Mouse (Mus musculus): ENCODE results near the gene Iqce. TPM values are rescaled to one million over a fixed set of nuclear protein-coding genes. Genes with fewer than 3 reads are reported as not detected.

Gene Iqce
- polyA plus RNA-seq (2015; fragmentation: Nextera tagmentation; extraction: Ambion mirVana): 8.2 and 8.8 TPM in 2 replicates

GRCm38 (mm10) chr5:140702103-140702513, at the start of gene Iqce:
TSS of gene Iqce (minus strand) at chr5:140702378.

GRCm38 (mm10) chr5:140723822-140724221, 21.6 kb upstream of the Iqce start, which contains the start of gene Amz1:
TSS of gene Amz1 (plus strand) at chr5:140724127.

GRCm38 (mm10) chr5:140704378-140705251, 2.4 kb upstream of the Iqce start, which contains the start of gene Brat1:
TSS of gene Brat1 (plus strand) at chr5:140705011.

GRCm38 (mm10) chr5:140648519-140649100, 53.6 kb downstream of the Iqce start, which contains the start of gene Ttyh3:
TSS of gene Ttyh3 (minus strand) at chr5:140649031.

Other genes starting within 250 kb of the Iqce start
- gene Chst12, start 196.8 kb downstream of the Iqce start, polyA plus RNA-seq (2015; fragmentation: Nextera tagmentation; extraction: Ambion mirVana): 88.0 and 102 TPM in 2 replicates
- gene Grifin, start 137.3 kb downstream of the Iqce start, polyA plus RNA-seq (2015; fragmentation: Nextera tagmentation; extraction: Ambion mirVana): not detected in 2 replicates
- gene Lfng, start 95.1 kb downstream of the Iqce start, polyA plus RNA-seq (2015; fragmentation: Nextera tagmentation; extraction: Ambion mirVana): 12.0 and 13.2 TPM in 2 replicates
- 9.3 and 10.2 TPM in 2 replicates for gene Ttyh3, start 53.3 kb downstream of the Iqce start, polyA plus RNA-seq (2015; fragmentation: Nextera tagmentation; extraction: Ambion mirVana)
- gene Brat1, start 2.6 kb upstream of the Iqce start, polyA plus RNA-seq (2015; fragmentation: Nextera tagmentation; extraction: Ambion mirVana): 10.0 and 12.9 TPM in 2 replicates
- gene Amz1, start 21.7 kb upstream of the Iqce start, polyA plus RNA-seq (2015; fragmentation: Nextera tagmentation; extraction: Ambion mirVana): 0.56 and 0.61 TPM in 2 replicates
- 19.0 and 24.4 TPM in 2 replicates for gene Gna12, start 128.1 kb upstream of the Iqce start, polyA plus RNA-seq (2015; fragmentation: Nextera tagmentation; extraction: Ambion mirVana)